Mouse (Mus musculus): Measurements from ENCODE around the gene Chit1.

Gene Chit1

DNA sequence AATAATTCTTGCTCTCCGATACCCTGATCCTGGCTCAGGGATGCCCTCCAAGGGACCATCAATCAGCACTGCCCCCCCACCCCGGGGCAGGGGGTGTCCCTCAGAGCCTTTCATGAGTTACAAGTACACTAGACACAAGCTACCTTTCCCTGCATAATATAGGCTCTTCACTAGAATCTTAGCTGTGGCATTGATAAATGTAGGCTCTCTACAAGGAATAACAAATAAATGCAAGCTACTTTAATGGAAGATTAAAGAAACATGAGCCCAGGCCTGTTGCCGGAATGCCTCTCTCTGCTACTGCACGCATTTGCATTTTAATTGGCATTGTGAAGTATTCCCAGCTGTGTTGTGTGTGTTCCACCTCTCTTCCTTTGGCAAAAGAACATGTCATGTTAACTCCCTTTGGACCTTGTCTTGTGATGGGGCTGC is 31.3 kb downstream of the Chit1 start:
- no peak for DNase-seq (ENCODE audit: low spot score)

DNA sequence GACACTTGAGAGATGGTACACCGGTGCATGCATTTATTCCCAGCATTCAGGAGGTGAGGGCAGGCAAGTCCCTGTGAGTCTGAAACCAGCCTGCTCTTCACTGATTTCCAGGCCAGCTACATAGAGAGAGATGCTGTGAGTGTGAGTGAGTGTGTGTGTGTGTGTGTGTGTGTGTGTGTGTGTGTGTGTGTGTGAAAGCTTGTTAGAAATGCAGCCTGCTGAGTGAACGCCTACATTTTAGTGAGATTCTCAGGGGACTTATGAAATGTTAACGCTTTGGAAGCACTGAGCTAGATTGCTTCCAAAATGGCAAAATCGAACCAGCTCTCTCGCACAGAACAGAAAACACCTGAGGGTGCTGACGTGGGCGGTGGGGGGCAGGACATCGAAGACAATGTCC is 35.0 kb downstream of the Chit1 start:
- no peak for DNase-seq (ENCODE audit: low spot score)

DNA sequence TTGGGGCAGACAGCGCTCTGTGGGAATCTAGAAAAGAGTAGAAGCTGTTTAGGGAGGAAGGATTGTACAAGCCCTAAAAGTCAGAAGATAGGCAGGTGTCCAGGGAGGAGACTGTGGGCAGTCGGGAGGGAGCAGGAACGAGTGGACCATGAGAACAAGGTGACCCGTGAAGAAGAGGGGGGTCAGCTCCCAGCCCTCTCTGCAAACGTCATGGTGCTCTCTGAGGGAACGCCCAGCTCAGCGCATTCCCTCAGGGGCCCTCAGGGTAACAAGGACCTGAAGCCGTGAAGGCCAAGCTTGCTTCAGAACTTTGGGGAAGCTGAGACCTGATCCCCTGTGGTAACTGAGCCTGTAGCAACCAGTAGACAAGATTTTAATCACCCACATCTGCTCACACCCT is 39.0 kb downstream of the Chit1 start:
- DNase-seq (ENCODE audit: low spot score): no peak

DNA sequence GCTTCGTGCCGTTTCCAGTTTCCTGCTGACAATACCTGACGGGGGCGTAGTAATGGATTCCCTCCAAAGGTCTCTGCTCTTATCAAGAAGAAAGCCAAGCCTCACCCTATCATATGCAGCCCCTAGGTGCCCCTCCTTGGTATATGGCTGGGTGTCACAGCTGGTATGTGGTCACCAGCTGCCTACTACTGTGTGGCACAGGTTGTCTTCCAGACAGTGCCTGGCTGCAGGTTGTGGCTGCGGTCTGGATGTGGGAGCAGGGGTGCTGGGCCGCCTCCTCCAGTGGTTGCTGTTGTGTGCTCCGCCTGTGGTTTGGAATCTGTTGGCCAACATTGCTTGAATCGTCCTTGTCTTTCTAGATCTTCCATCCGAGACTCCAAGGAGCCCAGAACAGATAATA is 39.7 kb downstream of the Chit1 start:
- no peak for DNase-seq (ENCODE audit: low spot score)

DNA sequence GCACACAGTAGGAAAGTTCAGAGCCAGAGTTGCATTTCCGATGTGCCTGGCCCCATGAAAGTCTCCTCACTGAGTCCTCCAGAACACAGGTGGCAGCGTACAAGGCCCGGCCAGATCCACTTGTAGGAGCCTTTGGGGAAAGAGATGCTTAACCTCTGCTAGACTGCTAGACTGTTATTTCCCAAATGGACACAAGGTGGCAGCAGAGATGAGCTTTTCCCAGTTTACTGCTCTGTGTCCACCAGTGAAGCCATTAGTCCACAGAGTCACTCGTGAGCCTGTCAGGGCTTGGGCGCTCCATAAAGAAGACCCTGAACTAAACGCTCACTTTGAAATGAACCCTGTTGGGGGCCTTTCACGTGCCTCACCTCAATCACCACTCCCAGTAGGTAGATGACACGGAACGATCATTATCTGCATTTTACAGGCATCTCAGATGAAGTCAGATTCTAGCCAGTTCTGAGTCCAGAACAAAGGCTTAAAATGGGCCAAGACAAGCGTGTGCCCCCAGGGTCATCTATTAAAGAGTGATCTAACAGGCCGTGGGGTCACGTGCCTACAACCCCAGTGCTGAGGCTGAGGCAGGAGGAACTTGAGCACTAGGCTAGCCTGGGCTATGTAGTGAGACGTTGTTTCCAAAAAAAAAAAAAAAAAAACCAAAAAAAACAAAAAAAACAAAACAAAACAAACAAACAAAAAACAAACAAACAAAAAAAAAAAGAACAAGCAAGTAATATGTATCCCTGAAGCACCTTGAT is 40.8 kb downstream of the Chit1 start:
- peak; percentile 96 for DNase-seq (ENCODE audit: low spot score)

DNA sequence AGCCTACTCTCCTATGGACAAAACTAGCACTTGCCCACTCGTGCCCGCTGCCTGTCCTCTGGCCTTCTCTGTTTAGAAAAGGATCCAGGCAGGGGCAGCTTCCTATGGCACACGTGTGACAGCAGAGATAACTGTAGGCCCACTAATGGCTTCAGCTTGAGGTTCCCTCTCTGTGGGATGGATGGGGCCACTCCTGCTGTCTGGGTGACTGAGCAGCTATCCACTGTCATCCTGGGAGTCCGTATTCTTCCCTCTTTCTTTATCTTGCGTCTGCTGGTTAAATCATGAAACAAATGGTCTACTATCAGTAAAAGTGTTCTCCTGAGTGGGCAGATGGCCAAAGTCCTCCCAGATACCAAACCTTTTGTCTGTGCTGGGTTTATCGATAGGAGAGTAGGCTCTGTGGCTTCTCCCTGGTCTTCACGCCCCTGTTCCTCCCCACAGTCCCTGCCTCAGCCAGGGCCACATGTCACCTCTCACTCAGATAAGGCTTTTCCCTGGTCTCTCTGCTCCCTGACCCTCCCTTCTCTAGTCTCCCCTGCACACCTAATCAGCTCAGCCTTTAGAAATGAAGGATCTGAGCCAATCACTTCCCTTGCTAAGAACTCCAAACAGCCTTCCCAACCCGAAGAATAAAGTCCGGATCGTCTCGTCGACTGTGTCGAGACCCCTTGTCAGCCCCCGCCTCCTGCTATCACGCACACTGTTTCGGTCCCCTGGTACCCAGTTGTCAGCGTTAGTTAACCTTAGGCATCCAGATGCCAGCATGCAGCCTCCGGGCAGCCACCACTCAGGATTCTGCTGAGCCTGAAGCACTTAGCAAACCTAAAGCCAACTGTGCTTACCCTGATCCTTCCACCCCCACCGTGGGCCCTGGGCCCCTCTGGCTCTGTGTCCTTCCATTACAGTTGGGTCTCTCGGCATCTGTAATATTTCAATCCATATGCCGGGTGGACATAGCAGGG is 41.9 kb downstream of the Chit1 start:
- DNase-seq (ENCODE audit: low spot score): no peak

DNA sequence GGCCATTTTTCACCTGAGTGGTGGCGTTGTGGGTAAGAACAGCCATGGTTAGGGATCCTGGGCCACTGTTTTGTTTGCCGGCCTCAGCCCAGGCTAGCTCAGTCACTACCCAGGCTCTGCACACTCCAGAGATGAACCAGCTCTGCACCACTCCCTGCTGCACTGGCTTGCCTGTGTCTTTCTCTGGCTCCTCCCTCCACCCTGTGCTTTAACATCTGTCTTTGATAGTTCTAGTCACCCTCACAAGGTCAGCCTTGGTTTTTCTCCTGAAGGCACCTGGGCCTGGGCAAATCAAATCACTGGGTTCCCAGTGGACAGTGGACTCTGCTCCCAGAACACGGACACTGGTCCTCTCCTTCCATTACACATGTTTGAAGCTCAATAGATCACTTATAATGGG is 43.1 kb downstream of the Chit1 start:
- DNase-seq (ENCODE audit: low spot score): no peak

DNA sequence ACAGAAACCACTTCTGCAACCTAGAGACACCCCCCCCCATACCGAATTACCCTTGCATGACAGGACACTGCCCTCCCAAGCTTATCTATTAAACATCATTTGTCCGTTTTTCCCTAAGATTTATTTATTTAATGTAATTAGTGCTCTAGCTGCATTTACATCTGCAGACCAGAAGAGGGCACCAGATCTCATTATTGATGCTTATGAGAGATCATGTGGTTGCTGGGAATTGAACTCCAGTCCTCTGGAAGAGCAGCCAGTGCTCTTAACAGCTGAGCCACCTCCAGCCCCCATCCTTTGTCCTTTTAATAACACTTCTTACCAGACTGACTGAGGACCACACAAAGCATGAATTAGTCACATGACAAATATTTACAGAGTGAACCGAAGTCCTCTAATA is 43.6 kb downstream of the Chit1 start:
- no peak for DNase-seq (ENCODE audit: low spot score)

DNA sequence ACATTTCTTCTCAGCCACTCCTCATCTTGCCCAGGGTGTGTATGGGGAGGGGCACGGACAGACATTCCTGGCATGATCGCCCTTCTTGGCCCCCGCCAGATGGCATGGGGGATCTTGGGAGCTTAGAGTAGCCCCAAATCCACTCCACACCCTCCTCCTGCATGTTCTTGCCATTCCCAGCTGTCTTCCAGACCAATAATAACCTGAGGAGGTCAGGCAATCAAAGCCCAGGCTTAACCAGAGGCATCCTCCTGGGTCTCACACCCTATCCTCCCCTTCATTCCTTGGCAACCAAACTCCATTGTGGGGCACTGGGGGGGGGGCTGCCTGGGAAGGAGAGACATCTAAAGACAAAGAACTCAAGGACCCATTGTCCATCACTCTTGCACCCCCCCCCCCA is 49.4 kb downstream of the Chit1 start:
- DNase-seq (ENCODE audit: low spot score): no peak

DNA sequence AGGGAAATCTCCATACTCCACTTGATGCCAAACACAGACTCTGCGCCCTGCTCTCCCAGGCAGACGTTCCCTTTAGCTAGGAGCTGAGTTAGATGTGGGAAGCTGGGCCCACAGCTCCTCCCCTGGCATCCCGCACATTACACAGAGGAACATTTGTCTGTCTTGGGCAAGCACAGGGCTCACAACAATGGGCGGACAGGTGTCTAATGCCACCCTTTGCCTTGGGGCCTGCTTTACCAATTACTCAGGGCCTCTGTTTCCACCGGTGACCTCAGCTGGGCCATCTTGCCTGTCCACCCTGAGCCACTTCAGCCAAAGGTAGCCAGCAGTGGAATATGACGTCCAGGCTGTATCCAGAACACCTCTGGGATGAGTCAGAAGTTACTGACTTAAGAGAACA is 50.4 kb downstream of the Chit1 start:
- DNase-seq (ENCODE audit: low spot score): no peak

DNA sequence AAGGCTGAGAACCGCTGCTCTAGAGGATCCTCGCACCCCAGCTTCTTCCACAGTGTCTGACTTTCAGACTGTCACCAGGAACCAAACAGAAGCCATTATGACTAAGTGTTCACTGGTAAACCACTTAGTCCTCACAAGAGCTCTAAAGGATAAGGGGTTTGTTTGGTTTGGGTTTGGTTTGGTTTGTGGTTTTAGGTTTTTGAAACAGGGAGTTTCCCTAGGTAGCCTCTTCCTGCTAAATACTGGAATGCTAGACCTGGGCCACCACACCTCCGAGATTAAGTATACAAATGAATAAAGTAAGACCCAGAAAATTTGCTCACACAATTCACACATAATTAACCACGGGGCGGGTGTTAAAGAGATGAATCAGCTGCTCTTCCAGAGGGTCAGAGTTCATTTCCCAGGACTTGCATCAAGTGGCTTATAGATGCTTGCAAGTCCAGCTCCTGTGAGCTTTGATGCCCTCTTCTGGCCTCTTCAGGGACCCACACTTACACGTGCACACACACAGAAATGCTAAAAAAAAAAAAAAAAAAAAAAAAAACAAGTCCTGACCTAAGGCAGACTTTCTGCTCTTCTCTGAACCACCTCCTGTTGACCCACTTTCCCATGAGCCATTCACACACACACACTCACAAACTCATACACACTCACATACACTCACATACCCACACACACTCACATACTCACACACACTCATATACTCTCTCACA is 51.6 kb downstream of the Chit1 start:
- DNase-seq (ENCODE audit: low spot score): no peak

DNA sequence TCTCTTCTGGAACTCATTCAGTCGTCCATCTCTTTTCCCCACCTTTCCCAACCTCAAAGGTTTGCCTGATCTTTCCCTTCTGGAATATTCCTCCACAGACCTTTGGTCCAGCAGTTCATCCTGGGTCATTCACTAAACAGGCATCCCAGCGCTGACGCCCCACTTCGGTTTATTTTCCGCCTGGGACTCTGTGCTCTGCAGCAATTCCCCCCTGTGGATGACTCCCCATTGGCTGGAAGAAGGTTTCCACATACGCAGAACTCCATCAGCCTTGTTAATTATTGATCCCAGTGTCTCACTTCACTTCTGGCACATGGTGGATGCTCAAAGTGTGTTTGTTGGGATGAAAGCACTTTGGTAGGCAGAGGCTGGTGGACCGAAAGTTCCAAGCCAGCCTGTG is 52.4 kb downstream of the Chit1 start:
- no peak for DNase-seq (ENCODE audit: low spot score)

DNA sequence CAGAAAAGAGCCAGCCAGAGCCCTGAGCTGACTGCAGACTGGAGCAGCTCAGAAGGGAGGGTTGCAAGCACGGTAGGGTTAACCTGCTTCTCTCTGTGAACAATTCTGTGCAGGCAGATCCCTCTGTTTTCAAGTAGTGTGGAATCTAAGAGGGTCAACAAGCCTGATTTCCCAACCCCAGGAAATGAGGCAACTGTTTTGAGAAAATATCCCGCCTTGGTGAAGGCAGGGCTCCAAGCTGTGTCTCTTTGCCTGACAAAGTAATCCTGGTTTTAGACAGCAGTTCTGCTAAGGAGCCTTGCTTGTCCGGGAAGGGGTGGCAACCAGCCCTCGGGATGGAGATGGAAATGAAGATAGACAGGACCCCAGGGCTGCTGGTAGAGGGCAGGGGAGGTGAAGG is 53.4 kb downstream of the Chit1 start:
- DNase-seq (ENCODE audit: low spot score): no peak

DNA sequence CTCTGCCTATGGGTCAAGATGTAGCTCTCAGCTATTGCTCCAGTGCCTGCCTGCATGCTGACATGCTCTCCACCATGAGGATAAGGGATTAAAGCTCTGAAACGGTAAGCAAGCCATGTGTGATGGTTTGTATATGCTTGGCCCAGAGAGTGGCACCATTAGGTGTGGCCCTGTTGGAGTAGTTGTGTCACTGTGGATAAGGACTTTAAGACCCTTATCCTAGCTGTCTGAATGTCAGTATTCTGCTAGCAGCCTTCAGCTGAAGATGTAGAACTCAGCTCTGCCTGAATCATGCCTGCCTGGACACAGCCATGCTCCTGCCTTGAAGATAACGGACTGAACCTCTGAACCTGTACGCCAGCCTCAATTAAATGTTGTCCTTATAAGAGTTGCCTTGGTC is 55.5 kb downstream of the Chit1 start:
- DNase-seq (ENCODE audit: low spot score): no peak

DNA sequence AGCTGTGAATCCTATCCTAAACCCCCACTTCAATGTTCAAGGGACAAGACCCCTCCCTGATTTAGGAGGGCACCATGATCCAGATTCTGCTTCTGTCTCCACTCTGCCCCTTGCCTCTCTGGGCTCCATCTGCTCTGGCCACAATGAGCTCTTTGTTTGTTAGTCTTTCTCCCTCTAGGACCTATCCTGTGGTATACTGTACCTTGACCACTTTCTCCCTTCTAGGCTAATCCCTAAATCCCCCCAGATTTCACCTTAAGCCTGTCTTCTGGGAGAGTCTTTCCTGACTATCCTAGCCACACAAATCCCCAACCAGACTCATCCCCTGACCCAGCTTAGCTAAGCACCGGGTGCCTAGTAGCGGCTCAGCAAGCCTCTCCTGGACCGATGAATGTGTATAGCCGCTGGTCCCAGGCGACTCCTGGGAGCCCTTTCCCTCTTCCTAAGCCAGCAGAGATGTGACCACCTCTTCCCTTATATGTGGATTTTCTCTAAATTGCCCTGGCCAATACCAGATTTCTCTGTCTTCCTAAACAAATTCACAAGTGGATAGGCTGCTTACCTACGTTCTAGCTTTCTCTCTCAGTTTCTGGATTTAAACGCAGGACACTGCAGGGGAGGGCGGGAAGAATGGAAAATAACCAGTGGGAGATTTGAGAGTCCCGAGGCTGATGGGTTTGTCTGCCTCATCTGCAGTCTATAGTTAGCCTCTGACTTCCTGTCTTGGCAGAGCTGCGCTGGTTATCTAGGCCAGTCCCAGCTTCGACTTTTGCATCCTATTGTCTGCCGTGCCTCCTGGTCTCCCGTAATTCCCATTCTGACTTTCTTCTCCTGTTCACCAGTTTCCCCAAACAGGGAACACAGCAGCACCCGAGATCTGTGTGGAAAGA is 56.6 kb downstream of the Chit1 start:
- no peak for DNase-seq (ENCODE audit: low spot score)

DNA sequence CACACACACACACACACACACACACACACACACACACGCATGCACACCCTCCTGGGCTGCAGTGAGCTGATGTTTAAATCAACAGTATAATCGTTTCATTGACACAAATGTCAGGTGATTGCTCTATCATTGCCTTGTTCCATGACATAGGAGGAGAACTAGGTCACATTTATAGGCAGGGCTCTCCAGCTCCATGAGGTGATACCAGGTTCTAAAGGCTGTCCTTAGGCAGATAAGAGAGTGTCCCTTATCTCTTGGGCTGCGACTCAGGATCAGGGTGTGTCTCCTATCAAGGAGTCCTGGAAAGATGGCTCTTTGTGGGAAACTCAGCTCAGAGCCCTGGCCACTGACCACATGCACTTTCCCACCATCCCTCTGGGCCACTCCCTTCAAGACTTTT is 57.5 kb downstream of the Chit1 start:
- DNase-seq (ENCODE audit: low spot score): no peak

DNA sequence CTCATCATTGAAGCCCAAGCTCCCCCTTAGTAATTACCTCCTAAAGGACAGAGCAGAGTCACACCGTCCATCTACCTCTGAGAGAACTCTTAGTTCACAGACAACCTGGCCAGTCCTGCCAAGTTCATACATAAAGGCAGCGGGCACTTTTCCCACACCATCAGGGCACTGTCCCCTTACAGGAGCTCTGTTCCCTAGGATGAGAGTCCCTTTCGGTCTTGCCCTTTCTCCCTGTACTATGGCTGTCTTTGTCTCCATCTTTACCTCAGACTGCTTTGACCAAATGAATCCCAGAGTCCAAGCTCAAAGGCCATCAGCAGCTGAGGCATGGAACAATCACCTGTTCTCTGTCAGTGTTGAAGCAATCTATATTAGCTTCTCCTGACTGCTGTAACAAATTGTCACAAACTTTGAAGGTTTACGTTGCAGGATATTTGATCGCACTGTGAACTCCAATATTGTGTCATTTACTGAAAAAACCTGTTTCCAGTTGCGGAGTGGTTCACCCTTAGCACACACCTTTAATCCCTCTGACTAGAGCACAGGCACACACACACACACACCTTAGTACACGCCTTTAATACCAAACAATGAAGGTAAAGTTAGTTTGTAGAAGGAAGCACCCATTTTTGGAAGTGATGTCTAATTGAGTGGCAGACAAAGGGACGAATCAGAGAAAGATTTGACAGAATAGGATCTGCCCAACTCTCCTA is 58.1 kb downstream of the Chit1 start:
- no peak for DNase-seq (ENCODE audit: low spot score)

DNA sequence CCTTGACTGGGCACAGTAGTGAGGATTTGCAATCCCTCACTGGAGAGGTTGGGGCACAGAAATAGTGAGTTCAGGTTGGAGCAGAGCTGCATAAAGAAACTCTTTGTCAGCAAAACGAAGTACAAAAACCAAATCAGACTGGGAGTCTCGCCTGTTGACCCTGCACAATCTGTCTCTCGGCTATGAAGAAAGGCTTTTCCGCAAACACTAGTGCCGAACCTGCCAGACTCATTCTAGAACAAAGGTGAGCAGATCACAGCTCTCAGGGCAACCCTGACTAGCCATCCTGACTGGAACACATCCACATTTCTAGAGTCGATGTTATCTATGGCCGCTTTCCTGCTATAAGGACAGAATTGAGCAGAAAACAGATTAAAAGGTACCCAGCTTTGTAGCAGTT is 62.0 kb downstream of the Chit1 start:
- DNase-seq (ENCODE audit: low spot score): no peak

DNA sequence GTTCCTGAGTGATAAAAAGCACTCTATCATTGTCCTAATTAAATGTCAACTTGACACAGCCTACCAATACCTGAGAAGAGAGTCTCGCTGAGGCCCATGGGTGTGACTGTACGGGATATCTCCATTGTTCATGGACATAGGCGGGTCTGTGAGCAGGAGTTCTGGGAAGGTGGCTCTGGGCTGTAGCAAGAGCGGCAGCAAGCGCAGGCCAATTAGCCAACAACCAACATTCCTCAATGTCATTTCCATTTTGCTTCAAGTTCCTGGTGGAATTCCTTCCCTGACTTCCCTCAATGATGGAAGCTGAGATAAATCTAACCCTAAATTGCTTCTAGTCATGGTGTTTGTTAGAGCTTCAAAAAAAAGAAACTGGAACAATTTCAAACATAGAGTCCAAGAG is 66.9 kb downstream of the Chit1 start:
- no peak for DNase-seq (ENCODE audit: low spot score)

DNA sequence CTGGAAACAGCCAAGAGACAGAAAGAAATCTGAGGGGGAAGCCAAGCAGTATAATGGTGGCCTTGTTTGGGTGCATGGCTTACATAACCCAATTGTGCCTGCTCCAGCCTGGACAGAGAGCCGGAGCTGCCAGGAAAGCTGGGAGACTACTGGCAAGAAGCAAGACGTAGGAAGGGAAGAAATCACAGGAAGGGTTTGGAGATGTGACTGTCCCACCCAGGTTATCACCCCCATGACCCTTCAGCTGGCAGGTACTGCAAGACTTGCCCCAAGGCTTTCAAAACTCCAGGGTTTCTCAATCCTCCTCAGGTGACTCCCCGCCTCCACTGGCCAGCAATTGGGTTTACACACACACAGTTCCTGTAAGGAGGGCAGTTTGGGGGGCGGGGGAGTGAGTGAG is 71.0 kb downstream of the Chit1 start, which contains the start of gene Chil1:
Chil1 (plus strand) TSS at position 152 of the 400 bp plus-strand sequence.
- DNase-seq (ENCODE audit: low spot score): no peak

DNA sequence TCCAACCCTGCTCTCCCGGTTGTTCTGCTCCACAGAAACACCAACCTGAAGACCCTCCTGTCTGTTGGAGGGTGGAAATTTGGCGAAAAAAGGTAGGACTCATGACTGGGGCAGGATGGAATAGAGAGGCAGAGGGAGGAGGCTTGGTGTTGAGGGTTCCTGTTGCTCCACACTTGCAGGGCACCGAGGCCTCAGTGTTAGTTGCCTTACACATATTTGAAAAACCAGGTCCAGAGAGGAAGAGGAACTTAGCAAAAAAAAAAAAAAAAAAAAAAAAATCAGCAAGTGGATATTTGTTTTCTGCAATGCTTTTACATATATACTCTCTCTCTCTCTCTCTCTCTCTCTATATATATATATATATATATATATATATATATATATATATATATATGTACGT is 73.0 kb downstream of the Chit1 start:
- DNase-seq (ENCODE audit: low spot score): no peak
